Mouse (Mus musculus) CH12.LX (cell line): ENCODE measurements around the gene Zfp617.

ENCODE experiments used
- CTCF ChIP-seq, 2 experiments: IDR thresholded peaks in 1 of 2; conservative IDR thresholded peaks in 1 of 2; 2 replicates each; pipeline ENCODE4 v1.5.1; 2011 to 2012; ENCODE audit warnings: low read depth in 2 of 2, low read length in 2 of 2, improper control_type of control experiment in 1 of 2, inconsistent platforms in 1 of 2, mild to moderate bottlenecking in 1 of 2, moderate library complexity in 1 of 2
- E2F4 ChIP-seq: IDR thresholded peaks from 2 replicates; pipeline ENCODE4 v1.6.1; 2011; ENCODE audit warnings: low read depth, low read length, improper control_type of control experiment; ENCODE audit not compliant: insufficient replicate concordance
- POLR2A ChIP-seq: IDR thresholded peaks from 2 replicates; pipeline ENCODE4 v1.6.1; 2011; ENCODE audit warnings: low read depth, mild to moderate bottlenecking, improper control_type of control experiment, low read length
- USF1 ChIP-seq: IDR thresholded peaks from 2 replicates; pipeline ENCODE4 v1.6.1; 2014; ENCODE audit warnings: low read depth, mild to moderate bottlenecking, inconsistent platforms, low read length, improper control_type of control experiment
- ZKSCAN1 ChIP-seq: IDR thresholded peaks from 2 replicates; pipeline ENCODE4 v1.6.1; 2012; ENCODE audit warnings: low read depth, inconsistent platforms, low read length, improper control_type of control experiment, borderline replicate concordance

DNA sequence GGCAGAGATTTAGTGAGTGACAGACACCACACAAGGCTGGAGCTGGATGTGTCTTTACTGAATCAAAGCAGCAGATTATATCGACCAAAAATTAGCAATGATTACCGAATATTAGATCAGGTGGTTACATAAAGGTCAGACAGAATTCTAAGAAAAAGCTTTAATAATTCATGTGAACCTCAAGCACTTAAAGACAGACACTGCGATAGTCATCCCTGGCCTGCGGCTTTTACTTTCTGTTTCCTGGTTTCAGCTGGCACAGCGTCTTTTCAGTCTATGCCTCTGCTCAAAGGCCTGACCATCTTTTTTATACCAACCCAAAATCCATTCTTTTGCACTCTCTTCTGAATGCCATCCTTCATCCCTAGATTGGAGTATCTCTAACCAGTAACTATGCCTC is 40.2 kb downstream of the Zfp617 start:
- no peak for TF ChIP-seq CTCF (conservative IDR thresholded peaks at IDR 0.05 in 1 of 2, IDR thresholded peaks at IDR 0.05 in 1 of 2; ENCODE audit: low read depth in 2 of 2, low read length in 2 of 2)
- TF ChIP-seq ZKSCAN1 = no peak
- no peak for TF ChIP-seq POLR2A
- TF ChIP-seq USF1 = no peak
- TF ChIP-seq E2F4 = no peak
